Mouse (Mus musculus) heart, postnatal 0 days (tissue): ENCODE measurements at regions not wholly inside any gene's neighbourhood (a gene's known extent, or its start where the extent isn't known, plus 50 kb on each side); places are given as distances from the start of the nearest gene placed in this dataset.

Source experiments
- CTCF ChIP-seq: IDR thresholded peaks from 2 replicates; pipeline ENCODE4 v1.5.1; 2016; ENCODE audit warnings: antibody characterized with exemption, control low read depth, low read depth
- EP300 ChIP-seq: IDR thresholded peaks from 2 replicates; pipeline ENCODE4 v1.6.1; 2016; ENCODE audit warnings: antibody characterized with exemption, low read depth

- TF ChIP-seq CTCF, result no peak
- no peak for TF ChIP-seq EP300
Measured at GRCm38 (mm10) chr3:100362983-100363382, 126.1 kb downstream of the Tent5c start.
